Mouse (Mus musculus) brain, embryonic 14.5 days (tissue): Measurements from ENCODE around the gene Hmga2.

Experiments
- CTCF ChIP-seq: fragments of 200-500 bp; IDR thresholded peaks from 2 replicates; pipeline ENCODE4 v1.5.1; 2012; ENCODE audit warnings: inconsistent platforms, mild to moderate bottlenecking, moderate library complexity, borderline replicate concordance; ENCODE audit not compliant: insufficient read depth, insufficient read length; ENCODE audit errors: extremely low read depth
- POLR2A ChIP-seq: fragments of 200-500 bp; IDR thresholded peaks from 2 replicates; pipeline ENCODE4 v1.6.1; 2012; ENCODE audit warnings: mild to moderate bottlenecking, inconsistent platforms, borderline replicate concordance; ENCODE audit not compliant: poor library complexity, insufficient read depth, insufficient read length, severe bottlenecking; ENCODE audit errors: extremely low read depth

GRCm38 (mm10) chr10:120319614-120320013 is 156.7 kb downstream of the Hmga2 start:
- TF ChIP-seq CTCF (0 out of 2 replicates have a peak, but pooled peaks have one; percentile 14), POLR2A (no peak)
